Mouse (Mus musculus) bone marrow macrophage, adult 2 months (primary cell): Measurements from ENCODE around the gene Lyve1.

Experiments
- CTCF ChIP-seq: IDR thresholded peaks from 2 replicates; pipeline ENCODE4 v1.5.1; 2012; ENCODE audit warnings: low read depth, mild to moderate bottlenecking, low read length, moderate library complexity
- POLR2A ChIP-seq: IDR thresholded peaks from 2 replicates; pipeline ENCODE4 v1.6.1; 2012; ENCODE audit warnings: mild to moderate bottlenecking, low read depth, low read length, borderline replicate concordance

- TF ChIP-seq POLR2A = no peak
- TF ChIP-seq CTCF = no peak
Observed at GRCm38 (mm10) chr7:110843916-110844874, 18.8 kb downstream of the Lyve1 start, which contains the start of gene Rnf141.
